Mouse (Mus musculus) adipocyte (in vitro differentiated cells): ENCODE data around the gene Kctd8.

Experiments used
- DNase-seq: peaks from one replicate; pipeline ENCODE4 v3.0.0-alpha.2; 2016; ENCODE audit warnings: low spot score

Kctd8 gene

DNA sequence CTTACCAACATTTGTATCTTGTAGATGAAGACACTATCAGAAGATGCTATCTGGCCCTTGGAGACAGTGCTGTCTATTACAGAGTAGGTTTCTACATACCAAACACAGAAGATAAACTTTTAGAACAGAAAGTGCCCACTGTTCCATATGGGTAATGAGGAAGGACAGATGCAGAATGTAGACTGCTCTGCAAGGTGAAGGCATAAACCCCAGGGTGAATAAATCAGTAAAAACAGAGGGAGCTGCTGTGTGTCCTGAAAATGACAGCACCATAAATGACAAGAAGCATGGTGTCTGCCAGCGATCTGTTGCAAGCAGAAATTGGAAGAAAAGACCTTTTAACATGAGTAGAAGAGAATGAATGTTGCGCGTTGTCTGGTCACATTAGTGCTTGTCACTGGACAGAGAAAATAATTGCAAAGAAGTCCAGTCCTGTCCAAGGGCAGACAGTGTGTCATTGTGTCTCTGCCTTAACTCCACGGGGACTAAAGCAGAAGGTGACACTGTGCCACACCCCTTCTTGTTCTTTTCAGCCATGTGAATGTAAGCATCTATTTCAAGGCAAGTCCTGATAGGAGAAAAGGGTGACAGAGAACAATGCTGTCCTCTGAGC lies 181.5 kb downstream of the Kctd8 start:
- DNase-seq, result no peak

DNA sequence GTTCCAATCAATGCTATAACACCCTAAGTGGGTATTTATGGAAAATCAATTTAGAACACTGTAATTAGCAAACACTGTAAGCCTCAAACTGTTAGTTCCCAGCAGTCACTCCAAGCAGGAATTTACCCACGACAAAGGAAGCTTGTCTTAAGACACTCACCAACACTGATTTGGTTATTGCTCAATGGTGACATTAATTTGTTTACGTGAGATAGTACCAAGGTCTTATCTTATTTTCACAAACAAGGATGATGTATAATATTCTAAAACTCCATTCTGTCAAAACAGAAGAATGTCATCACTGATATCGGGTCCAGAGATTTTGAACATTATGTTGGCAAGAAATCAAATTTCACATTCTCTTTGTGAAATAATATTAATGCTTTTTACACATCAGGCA lies 185.0 kb downstream of the Kctd8 start:
- no peak for DNase-seq

DNA sequence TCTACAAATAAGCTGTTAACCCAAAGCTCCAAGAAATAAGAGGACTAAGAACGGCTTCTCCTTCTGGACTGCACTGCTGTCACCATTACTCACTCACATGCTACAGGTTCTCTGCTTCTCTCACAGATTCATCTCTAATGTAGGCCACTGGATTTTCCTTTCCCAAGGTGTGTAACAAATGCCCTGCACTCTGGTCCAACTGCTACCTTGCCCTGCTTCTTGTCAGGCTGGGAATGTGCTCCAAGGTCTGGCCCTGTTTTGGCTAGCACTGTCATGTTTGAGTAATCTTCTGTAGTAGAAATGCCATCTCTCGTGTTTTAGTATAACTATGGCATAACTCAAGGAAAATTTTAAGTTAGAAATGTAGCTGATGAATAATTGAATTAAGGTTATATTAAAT lies 195.7 kb downstream of the Kctd8 start:
- no peak for DNase-seq

- DNase-seq, result no peak
Observed at GRCm38 (mm10) chr5:69141082-69141481, 200.4 kb downstream of the Kctd8 start.

DNA sequence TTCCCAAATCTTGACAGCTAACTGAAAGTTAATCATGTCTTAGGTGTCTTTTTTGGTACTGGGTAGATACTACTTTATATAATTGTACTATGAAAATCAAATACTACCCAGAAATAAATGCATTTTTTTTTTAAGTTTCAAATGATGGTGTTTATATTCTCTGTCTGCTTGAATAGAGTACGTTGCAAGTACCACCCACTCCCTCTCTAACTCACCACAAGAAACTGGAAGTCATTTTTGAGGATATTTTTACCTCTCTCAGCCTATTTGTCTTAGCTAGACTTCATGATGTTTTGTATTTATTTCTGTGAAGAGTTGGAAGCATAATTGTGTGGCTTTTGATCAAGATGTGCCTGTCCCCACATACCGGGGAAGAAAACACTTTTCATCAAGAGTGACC lies 232.8 kb downstream of the Kctd8 start:
- DNase-seq, result no peak

GRCm38 (mm10) chr5:69088912-69089311 lies 252.6 kb downstream of the Kctd8 start:
- no peak for DNase-seq
